Mouse (Mus musculus): Measurements from ENCODE around the gene Clcf1.

DNA sequence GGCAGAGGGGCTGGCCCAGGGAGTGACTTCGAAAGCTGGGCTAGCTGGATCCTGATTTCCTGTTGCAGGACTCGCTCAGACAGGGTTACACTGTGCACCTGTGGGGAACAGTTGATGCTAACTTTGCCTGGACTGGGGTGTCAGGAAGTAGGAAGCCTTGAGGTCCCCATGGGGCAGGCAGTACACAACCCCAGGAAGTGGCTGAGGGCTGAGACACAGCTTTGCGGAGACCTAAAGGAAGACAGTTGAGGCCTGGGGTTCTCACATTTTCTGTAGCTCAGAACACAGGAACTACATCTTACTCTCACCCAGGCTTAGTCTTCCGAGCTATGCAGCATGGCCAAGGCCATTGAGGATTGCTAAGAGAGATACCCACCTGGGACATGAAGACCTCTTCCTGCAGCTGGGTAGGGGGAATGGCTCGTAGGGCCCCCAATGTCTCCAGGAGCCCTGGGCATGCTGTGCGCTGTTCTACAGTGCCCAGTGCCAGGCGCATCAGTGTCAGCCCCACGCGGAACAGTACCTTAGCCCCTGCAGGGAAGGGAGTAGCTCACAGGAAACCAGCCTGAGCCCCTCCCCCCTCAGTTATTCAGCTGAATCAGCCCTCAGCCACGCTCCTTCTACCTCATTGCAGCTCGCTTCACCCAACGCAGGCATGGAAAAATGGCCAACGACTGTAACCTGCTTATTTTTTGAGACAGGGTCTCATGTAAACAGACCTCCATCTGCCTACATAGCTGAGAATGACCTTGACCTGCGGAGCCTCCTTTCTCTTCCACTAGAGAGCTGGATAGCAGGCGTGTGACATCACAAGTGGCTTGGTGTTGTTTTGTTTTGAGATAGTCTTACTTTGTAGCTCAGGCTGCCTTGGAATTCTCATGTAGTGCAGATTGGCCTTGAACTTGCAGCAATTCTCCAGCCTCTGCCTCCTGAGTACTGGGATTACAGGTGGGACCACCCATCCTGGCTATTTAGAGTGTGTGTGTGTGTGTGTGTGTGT, 28.8 kb upstream of the Clcf1 start:
- TF ChIP-seq CTCF (conservative IDR thresholded peaks at IDR 0.05; ENCODE audit: low read length) (no peak), NANOG (IDR thresholded peaks at IDR 0.05; ENCODE audit: borderline replicate concordance, low read length) (no peak; the same call in 1 of the 2 replicates), POU5F1 (IDR thresholded peaks at IDR 0.05; ENCODE audit: borderline replicate concordance, low read length) (no peak)
